Mouse (Mus musculus) liver, postnatal 0 days (tissue): ENCODE measurements around the gene Sema5a. TPM values are rescaled to one million over a fixed set of nuclear protein-coding genes. Genes with fewer than 3 reads are reported as not detected.

Experiments
- ATAC-seq: fragments of 200-750 bp; cut with Nextera tagmentation; 2 replicates; pipeline ENCODE4 v1.8.0; 2017; ENCODE audit warnings: mild to moderate bottlenecking, moderate library complexity
- DNase-seq: peaks from one replicate; pipeline ENCODE4 v3.0.0-alpha.2; 2016
- H3K27ac ChIP-seq: fragments of 300-500 bp; sonication (generic); 2 replicates; pipeline ENCODE4 v1.5.1; 2014; ENCODE audit warnings: antibody characterized with exemption, moderate library complexity, mild to moderate bottlenecking, low read depth
- H3K27me3 ChIP-seq: fragments of 300-500 bp; sonication (generic); 2 replicates; pipeline ENCODE4 v1.6.1; 2014; ENCODE audit warnings: low read length, control low read depth, mixed read lengths; ENCODE audit not compliant: insufficient read depth
- H3K36me3 ChIP-seq: fragments of 300-500 bp; sonication (generic); replicated peaks from 2 replicates; pipeline ENCODE4 v1.6.1; 2014; ENCODE audit warnings: mild to moderate bottlenecking, control low read depth, low read length, moderate library complexity, mixed read lengths; ENCODE audit not compliant: insufficient read depth
- H3K4me1 ChIP-seq: fragments of 300-500 bp; sonication (generic); 2 replicates; pipeline ENCODE4 v1.6.1; 2014; ENCODE audit warnings: antibody characterized with exemption, mild to moderate bottlenecking, control low read depth; ENCODE audit not compliant: insufficient read depth
- H3K4me2 ChIP-seq: fragments of 300-500 bp; sonication (generic); 2 replicates; pipeline ENCODE4 v1.6.1; 2014; ENCODE audit warnings: low read depth, mild to moderate bottlenecking, low read length, moderate library complexity, mixed read lengths
- H3K4me3 ChIP-seq: fragments of 300-500 bp; sonication (generic); 2 replicates; pipeline ENCODE4 v1.5.1; 2014; ENCODE audit warnings: low read depth, low read length
- H3K9ac ChIP-seq: fragments of 300-500 bp; sonication (generic); replicated peaks from 2 replicates; pipeline ENCODE4 v1.6.1; 2014; ENCODE audit warnings: mild to moderate bottlenecking, moderate library complexity
- H3K9me3 ChIP-seq: fragments of 300-500 bp; sonication (generic); 2 replicates; pipeline ENCODE4 v1.6.1; 2016; ENCODE audit warnings: mild to moderate bottlenecking, control low read depth, low read length, mixed read lengths
- CTCF ChIP-seq: sonication (generic); IDR thresholded peaks from 2 replicates; pipeline ENCODE4 v1.5.1; 2016; ENCODE audit warnings: antibody characterized with exemption, low read depth
- EP300 ChIP-seq: IDR thresholded peaks from 2 replicates; pipeline ENCODE4 v1.6.1; 2016; ENCODE audit warnings: antibody characterized with exemption, low read depth, mild to moderate bottlenecking
- WGBS: fragments of 180-500 bp; shearing (Covaris S2); extraction: QIAGEN DNeasy Blood & Tissue Kit; methylation state at CpG from one replicate; pipeline ENCODE4 v1.1.7; 2014; ENCODE audit not compliant: insufficient replicate concordance; 5-methylcytosine and 5-hydroxymethylcytosine counted together
- polyA plus RNA-seq: library from polyadenylated mRNA; unstranded; fragments of >200 nt; fragmentation: Nextera tagmentation; extraction: Ambion mirVana; gene quantifications from 2 replicates; pipeline ENCODE4 v1.2.1, GENCODE M21; 2015

Sema5a gene
- polyA plus RNA-seq, 1 experiment from 2014 or later = 0.36 TPM

- Histone ChIP-seq H3K4me2 (no peak overlapping the region), H3K9ac (no peak overlapping the region), H3K4me3 (no peak overlapping the region), H3K27ac (no peak overlapping the region), H3K36me3 (no peaks in the 10 kb centered on the region), H3K9me3 (no peaks in the 10 kb centered on the region), H3K27me3 (no peaks in the 10 kb centered on the region), H3K4me1 (no peaks in the 10 kb centered on the region)
- no peak for TF ChIP-seq EP300
- TF ChIP-seq CTCF = no peak
- ATAC-seq = no peak
- DNase-seq = no peak
- 66% methylated on average over 7 of the region's 7 CpGs for WGBS
Observed at GRCm38 (mm10) chr15:32324105-32324504, 79.5 kb downstream of the Sema5a start.

- DNase-seq (no peak), ATAC-seq (no peak)
- WGBS = 38% methylated on average over 4 of the region's 4 CpGs
- Histone ChIP-seq H3K9me3 (no peaks in the 10 kb centered on the region), H3K36me3 (no peaks in the 10 kb centered on the region), H3K9ac (no peak overlapping the region), H3K4me2 (no peak overlapping the region), H3K4me3 (no peak overlapping the region), H3K27me3 (no peaks in the 10 kb centered on the region), H3K4me1 (no peaks in the 10 kb centered on the region), H3K27ac (no peak overlapping the region)
- TF ChIP-seq EP300 (no peak), CTCF (no peak)
Observed at GRCm38 (mm10) chr15:32328370-32329004, 83.9 kb downstream of the Sema5a start.

- WGBS = 75% methylated on average over 10 of the region's 10 CpGs
Observed at GRCm38 (mm10) chr15:32329670-32330330, 85.2 kb downstream of the Sema5a start.

DNA sequence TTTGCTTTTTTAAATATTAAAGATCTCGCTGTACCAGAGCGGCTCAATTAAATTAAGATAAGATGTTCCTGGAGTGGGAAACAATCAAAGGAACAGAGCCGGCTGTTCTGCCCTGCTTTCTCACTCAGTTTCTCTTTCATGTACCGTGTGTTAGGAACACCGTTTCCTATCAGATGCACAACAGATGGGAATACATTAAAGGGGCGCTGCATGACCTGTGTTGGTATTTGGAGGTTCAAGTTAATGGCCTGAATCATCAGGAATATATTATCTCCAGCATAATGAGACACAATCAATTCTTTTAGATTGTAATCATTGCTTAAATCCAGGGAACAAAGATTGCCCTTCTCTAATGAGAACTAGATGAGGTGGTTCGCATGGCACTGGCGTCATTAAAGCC is 85.8 kb downstream of the Sema5a start:
- H3K27ac ChIP-seq = no peak overlapping the region
- no peaks in the 10 kb centered on the region for H3K36me3 ChIP-seq
- ATAC-seq (no peak), DNase-seq (no peak)
- no peak overlapping the region for H3K4me3 ChIP-seq
- H3K27me3 ChIP-seq = no peaks in the 10 kb centered on the region
- H3K9ac ChIP-seq = no peak overlapping the region
- no peak overlapping the region for H3K4me2 ChIP-seq
- 71% methylated on average over 8 of the region's 8 CpGs for WGBS
- no peaks in the 10 kb centered on the region for H3K9me3 ChIP-seq
- TF ChIP-seq EP300 (no peak), CTCF (no peak)
- no peaks in the 10 kb centered on the region for H3K4me1 ChIP-seq

More at GRCm38 (mm10) chr15:32329670-32330330, 85.2 kb downstream of the Sema5a start:
- H3K9ac ChIP-seq = no peak overlapping the region
- no peak overlapping the region for H3K4me3 ChIP-seq
- H3K27me3 ChIP-seq = no peaks in the 10 kb centered on the region
- no peak overlapping the region for H3K27ac ChIP-seq
- TF ChIP-seq CTCF = no peak
- no peak for TF ChIP-seq EP300
- no peaks in the 10 kb centered on the region for H3K4me1 ChIP-seq
- H3K9me3 ChIP-seq = no peaks in the 10 kb centered on the region
- no peaks in the 10 kb centered on the region for H3K36me3 ChIP-seq
- no peak for ATAC-seq
- H3K4me2 ChIP-seq = no peak overlapping the region
- no peak for DNase-seq

GRCm38 (mm10) chr15:32331037-32331436 is 86.4 kb downstream of the Sema5a start:
- no peak for TF ChIP-seq CTCF
- no peak for TF ChIP-seq EP300
- Histone ChIP-seq H3K36me3 (no peaks in the 10 kb centered on the region), H3K27me3 (no peaks in the 10 kb centered on the region), H3K4me1 (no peaks in the 10 kb centered on the region), H3K9ac (no peak overlapping the region), H3K9me3 (no peaks in the 10 kb centered on the region), H3K27ac (no peak overlapping the region), H3K4me3 (no peak overlapping the region), H3K4me2 (no peak overlapping the region)
- no peak for DNase-seq
- ATAC-seq = no peak
- 60% methylated on average over 2 of the region's 2 CpGs for WGBS

DNA sequence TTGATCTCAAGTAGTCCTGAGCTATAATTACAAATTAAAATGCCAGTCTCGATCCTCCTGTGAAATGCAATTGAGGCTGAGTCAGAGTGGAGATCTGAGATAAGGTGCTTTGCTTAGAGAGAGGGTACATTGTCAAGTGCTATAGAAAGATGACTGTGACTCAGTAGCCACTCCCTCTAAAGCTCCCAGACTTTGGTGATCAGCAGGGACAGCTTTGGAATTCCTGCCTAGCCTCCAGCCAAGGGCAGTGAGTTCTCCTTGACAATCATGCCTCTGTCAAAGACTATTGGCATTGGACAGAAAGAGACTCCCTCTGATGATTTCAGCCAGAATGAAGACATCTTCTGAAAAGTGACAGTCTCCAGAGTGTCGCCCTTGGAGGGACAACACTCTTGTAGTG is 88.8 kb downstream of the Sema5a start:
- H3K27me3 ChIP-seq = no peaks in the 10 kb centered on the region
- H3K4me1 ChIP-seq = no peaks in the 10 kb centered on the region
- ATAC-seq (no peak), DNase-seq (no peak)
- TF ChIP-seq EP300 (no peak), CTCF (no peak)
- no peak overlapping the region for H3K9ac ChIP-seq
- H3K9me3 ChIP-seq = no peaks in the 10 kb centered on the region
- 59% methylated on average over 2 of the region's 2 CpGs for WGBS
- H3K27ac ChIP-seq = no peak overlapping the region
- no peaks in the 10 kb centered on the region for H3K36me3 ChIP-seq
- no peak overlapping the region for H3K4me2 ChIP-seq
- no peak overlapping the region for H3K4me3 ChIP-seq
